Mouse (Mus musculus): ENCODE results near the gene Arhgap25. TPM values are rescaled to one million over a fixed set of nuclear protein-coding genes. Genes with fewer than 3 reads are reported as not detected.

Arhgap25 gene
- total RNA-seq (2023), result 86.4 TPM

DNA sequence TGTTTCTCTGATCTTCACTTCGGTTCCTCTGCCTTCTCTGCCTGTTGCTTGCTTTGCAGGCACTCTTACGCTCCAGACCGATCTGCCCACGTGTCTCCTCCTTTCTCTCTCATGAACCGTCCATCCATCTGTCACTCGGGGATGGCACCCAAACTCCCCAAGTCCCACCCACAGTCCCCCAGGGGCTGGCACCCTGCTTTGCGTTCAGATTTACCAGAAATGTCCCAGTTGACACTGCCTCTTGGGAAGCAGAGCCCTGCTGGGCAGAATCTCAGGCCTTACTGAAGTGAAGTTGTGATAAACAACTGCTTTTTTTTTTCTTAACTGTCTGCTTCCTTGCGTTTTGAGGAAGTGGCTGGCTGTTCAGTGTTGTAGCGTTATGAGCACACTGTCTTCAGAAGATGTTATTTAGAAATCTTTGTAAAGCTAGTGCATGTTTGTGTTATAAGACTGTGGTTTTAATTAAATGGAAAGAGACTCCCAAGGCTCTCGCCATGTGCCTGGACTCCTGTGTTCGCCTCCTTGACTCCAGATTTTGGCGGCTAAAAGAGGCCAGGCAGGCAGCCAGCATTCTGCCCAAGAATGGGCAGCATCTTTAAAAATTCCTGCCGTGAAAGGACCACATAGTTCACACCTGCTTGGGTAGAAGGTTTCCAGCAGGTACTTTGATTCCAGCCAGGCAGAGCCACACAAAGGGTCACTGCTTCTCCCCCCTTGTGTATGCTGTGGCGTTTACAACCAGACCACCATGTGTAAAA lies at the start of gene Arhgap25:
Gene Arhgap25 (minus strand): TSS at position 307 of the 758 bp plus-strand sequence.

DNA sequence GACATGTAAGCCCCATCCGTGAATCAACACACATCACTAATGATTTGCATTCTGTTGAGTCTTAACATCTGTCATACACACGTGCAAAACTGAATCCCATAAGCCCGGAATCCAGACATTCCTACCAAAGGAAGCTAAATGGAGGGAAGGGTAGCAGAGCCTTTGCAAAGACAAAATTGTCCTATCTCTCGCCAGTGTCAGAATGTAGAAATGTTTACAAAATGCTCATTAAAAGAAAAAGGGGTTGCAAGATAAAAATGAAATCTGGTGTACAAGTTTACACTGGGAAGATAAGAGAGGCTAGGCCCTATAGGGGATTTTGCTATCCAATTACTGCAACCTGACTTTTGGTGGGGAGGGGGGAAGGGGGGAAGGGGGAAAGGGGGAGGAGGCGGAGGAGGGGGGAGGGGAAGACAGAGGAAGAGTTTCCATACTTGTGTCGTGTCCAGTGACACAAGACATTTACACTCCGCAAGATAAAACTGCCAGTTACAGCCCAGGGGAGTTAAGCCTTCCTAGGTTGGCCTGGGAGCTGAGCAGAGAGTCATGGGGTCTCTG lies 104.5 kb downstream of the Arhgap25 start, which contains the start of gene Bmp10:
Gene Bmp10 (plus strand): TSS at position 508 of the 558 bp plus-strand sequence.

Other genes starting within 250 kb of the Arhgap25 start
- gene Antxr1, start 197.4 kb downstream of the Arhgap25 start, total RNA-seq (2023), result not detected
- not detected for gene Gkn1, start 182.3 kb downstream of the Arhgap25 start, total RNA-seq (2023)
- gene Gkn2, start 159.9 kb downstream of the Arhgap25 start, total RNA-seq (2023), result not detected
- gene Gkn3, start 144.3 kb downstream of the Arhgap25 start, total RNA-seq (2023), result not detected
- not detected for gene Bmp10, start 104.3 kb downstream of the Arhgap25 start, total RNA-seq (2023)
- gene Prokr1, start 57.5 kb upstream of the Arhgap25 start, total RNA-seq (2023), result not detected
- 2.6 TPM for gene Aplf, start 138.9 kb upstream of the Arhgap25 start, total RNA-seq (2023)
- not detected for gene Efcc1, start 197.6 kb upstream of the Arhgap25 start, total RNA-seq (2023)
- not detected for gene Gp9, start 244.8 kb upstream of the Arhgap25 start, total RNA-seq (2023)

Data from CD4-positive naive resting alpha-beta T cell, adult 76 days (primary cell).